Mouse (Mus musculus): ENCODE data around the gene Olfr809. TPM values are rescaled to one million over a fixed set of nuclear protein-coding genes. Genes with fewer than 3 reads are reported as not detected.

Olfr809 gene
- polyA plus RNA-seq (2014; fragmentation: Illumina TruSeq; extraction: RNeasy Lipid Tissue Mini Kit (QIAGEN cat#74804); ENCODE audit: low read depth, low replicate concordance), result not detected

GRCm38 (mm10) chr10:129774338-129774737 lies at the start of gene Olfr809:
Gene Olfr809, plus strand, starts transcription at chr10:129774638.

GRCm38 (mm10) chr10:129729275-129729674 lies 45.2 kb upstream of the Olfr809 start, which contains the start of gene Olfr805:
Gene Olfr805, minus strand, starts transcription at chr10:129729375.

GRCm38 (mm10) chr10:129741821-129742220 lies 32.6 kb upstream of the Olfr809 start, which contains the start of gene Olfr806:
Gene Olfr806, minus strand, starts transcription at chr10:129741921.

GRCm38 (mm10) chr10:129757693-129758092 lies 16.7 kb upstream of the Olfr809 start, which contains the start of gene Olfr807:
Gene Olfr807, minus strand, starts transcription at chr10:129757793.

GRCm38 (mm10) chr10:129765182-129765581 lies 9.3 kb upstream of the Olfr809 start, which contains the start of gene Olfr808:
Gene Olfr808, plus strand, starts transcription at chr10:129765482.

GRCm38 (mm10) chr10:129794817-129795216 lies 20.4 kb downstream of the Olfr809 start, which contains the start of gene Olfr810:
Gene Olfr810, minus strand, starts transcription at chr10:129794917.

GRCm38 (mm10) chr10:129804296-129804695 lies 29.9 kb downstream of the Olfr809 start, which contains the start of gene Olfr811:
Gene Olfr811, minus strand, starts transcription at chr10:129804396.

Other genes starting within 250 kb of the Olfr809 start
- not detected for gene Olfr792, start 235.5 kb upstream of the Olfr809 start, polyA plus RNA-seq (2014; fragmentation: Illumina TruSeq; extraction: RNeasy Lipid Tissue Mini Kit (QIAGEN cat#74804); ENCODE audit: low read depth, low replicate concordance)
- gene Olfr794, start 207.0 kb upstream of the Olfr809 start, polyA plus RNA-seq (2014; fragmentation: Illumina TruSeq; extraction: RNeasy Lipid Tissue Mini Kit (QIAGEN cat#74804); ENCODE audit: low read depth, low replicate concordance), result not detected
- gene Olfr796, start 162.1 kb upstream of the Olfr809 start, polyA plus RNA-seq (2014; fragmentation: Illumina TruSeq; extraction: RNeasy Lipid Tissue Mini Kit (QIAGEN cat#74804); ENCODE audit: low read depth, low replicate concordance), result not detected
- gene Olfr798, start 146.7 kb upstream of the Olfr809 start, polyA plus RNA-seq (2014; fragmentation: Illumina TruSeq; extraction: RNeasy Lipid Tissue Mini Kit (QIAGEN cat#74804); ENCODE audit: low read depth, low replicate concordance), result not detected
- gene Olfr799, start 137.2 kb upstream of the Olfr809 start, polyA plus RNA-seq (2014; fragmentation: Illumina TruSeq; extraction: RNeasy Lipid Tissue Mini Kit (QIAGEN cat#74804); ENCODE audit: low read depth, low replicate concordance), result not detected
- not detected for gene Olfr800, start 116.9 kb upstream of the Olfr809 start, polyA plus RNA-seq (2014; fragmentation: Illumina TruSeq; extraction: RNeasy Lipid Tissue Mini Kit (QIAGEN cat#74804); ENCODE audit: low read depth, low replicate concordance)
- not detected for gene Olfr801, start 100.8 kb upstream of the Olfr809 start, polyA plus RNA-seq (2014; fragmentation: Illumina TruSeq; extraction: RNeasy Lipid Tissue Mini Kit (QIAGEN cat#74804); ENCODE audit: low read depth, low replicate concordance)
- not detected for gene Olfr802, start 86.5 kb upstream of the Olfr809 start, polyA plus RNA-seq (2014; fragmentation: Illumina TruSeq; extraction: RNeasy Lipid Tissue Mini Kit (QIAGEN cat#74804); ENCODE audit: low read depth, low replicate concordance)
- not detected for gene Olfr803, start 80.4 kb upstream of the Olfr809 start, polyA plus RNA-seq (2014; fragmentation: Illumina TruSeq; extraction: RNeasy Lipid Tissue Mini Kit (QIAGEN cat#74804); ENCODE audit: low read depth, low replicate concordance)
- not detected for gene Olfr804, start 71.4 kb upstream of the Olfr809 start, polyA plus RNA-seq (2014; fragmentation: Illumina TruSeq; extraction: RNeasy Lipid Tissue Mini Kit (QIAGEN cat#74804); ENCODE audit: low read depth, low replicate concordance)
- not detected for gene Olfr805, start 45.3 kb upstream of the Olfr809 start, polyA plus RNA-seq (2014; fragmentation: Illumina TruSeq; extraction: RNeasy Lipid Tissue Mini Kit (QIAGEN cat#74804); ENCODE audit: low read depth, low replicate concordance)
- not detected for gene Olfr806, start 32.7 kb upstream of the Olfr809 start, polyA plus RNA-seq (2014; fragmentation: Illumina TruSeq; extraction: RNeasy Lipid Tissue Mini Kit (QIAGEN cat#74804); ENCODE audit: low read depth, low replicate concordance)
- not detected for gene Olfr807, start 16.8 kb upstream of the Olfr809 start, polyA plus RNA-seq (2014; fragmentation: Illumina TruSeq; extraction: RNeasy Lipid Tissue Mini Kit (QIAGEN cat#74804); ENCODE audit: low read depth, low replicate concordance)
- not detected for gene Olfr808, start 9.2 kb upstream of the Olfr809 start, polyA plus RNA-seq (2014; fragmentation: Illumina TruSeq; extraction: RNeasy Lipid Tissue Mini Kit (QIAGEN cat#74804); ENCODE audit: low read depth, low replicate concordance)
- not detected for gene Olfr810, start 20.3 kb downstream of the Olfr809 start, polyA plus RNA-seq (2014; fragmentation: Illumina TruSeq; extraction: RNeasy Lipid Tissue Mini Kit (QIAGEN cat#74804); ENCODE audit: low read depth, low replicate concordance)
- gene Olfr811, start 29.8 kb downstream of the Olfr809 start, polyA plus RNA-seq (2014; fragmentation: Illumina TruSeq; extraction: RNeasy Lipid Tissue Mini Kit (QIAGEN cat#74804); ENCODE audit: low read depth, low replicate concordance), result not detected
- gene Olfr812, start 71.5 kb downstream of the Olfr809 start, polyA plus RNA-seq (2014; fragmentation: Illumina TruSeq; extraction: RNeasy Lipid Tissue Mini Kit (QIAGEN cat#74804); ENCODE audit: low read depth, low replicate concordance), result not detected
- not detected for gene Olfr813, start 80.7 kb downstream of the Olfr809 start, polyA plus RNA-seq (2014; fragmentation: Illumina TruSeq; extraction: RNeasy Lipid Tissue Mini Kit (QIAGEN cat#74804); ENCODE audit: low read depth, low replicate concordance)
- not detected for gene Olfr814, start 105.2 kb downstream of the Olfr809 start, polyA plus RNA-seq (2014; fragmentation: Illumina TruSeq; extraction: RNeasy Lipid Tissue Mini Kit (QIAGEN cat#74804); ENCODE audit: low read depth, low replicate concordance)
- gene Olfr815, start 131.2 kb downstream of the Olfr809 start, polyA plus RNA-seq (2014; fragmentation: Illumina TruSeq; extraction: RNeasy Lipid Tissue Mini Kit (QIAGEN cat#74804); ENCODE audit: low read depth, low replicate concordance), result not detected
- gene Olfr816, start 141.0 kb downstream of the Olfr809 start, polyA plus RNA-seq (2014; fragmentation: Illumina TruSeq; extraction: RNeasy Lipid Tissue Mini Kit (QIAGEN cat#74804); ENCODE audit: low read depth, low replicate concordance), result not detected
- gene Olfr818, start 174.5 kb downstream of the Olfr809 start, polyA plus RNA-seq (2014; fragmentation: Illumina TruSeq; extraction: RNeasy Lipid Tissue Mini Kit (QIAGEN cat#74804); ENCODE audit: low read depth, low replicate concordance), result not detected
- gene Olfr819, start 192.6 kb downstream of the Olfr809 start, polyA plus RNA-seq (2014; fragmentation: Illumina TruSeq; extraction: RNeasy Lipid Tissue Mini Kit (QIAGEN cat#74804); ENCODE audit: low read depth, low replicate concordance), result not detected
- not detected for gene Olfr247, start 201.5 kb downstream of the Olfr809 start, polyA plus RNA-seq (2014; fragmentation: Illumina TruSeq; extraction: RNeasy Lipid Tissue Mini Kit (QIAGEN cat#74804); ENCODE audit: low read depth, low replicate concordance)
- gene Gm10310, start 210.4 kb downstream of the Olfr809 start, polyA plus RNA-seq (2014; fragmentation: Illumina TruSeq; extraction: RNeasy Lipid Tissue Mini Kit (QIAGEN cat#74804); ENCODE audit: low read depth, low replicate concordance), result not detected
- not detected for gene Olfr820, start 238.0 kb downstream of the Olfr809 start, polyA plus RNA-seq (2014; fragmentation: Illumina TruSeq; extraction: RNeasy Lipid Tissue Mini Kit (QIAGEN cat#74804); ENCODE audit: low read depth, low replicate concordance)

All from sigmoid colon, adult 10 weeks (tissue).